ENCODE assay signal across 9 mouse cellular contexts in the genomic region with DNA sequence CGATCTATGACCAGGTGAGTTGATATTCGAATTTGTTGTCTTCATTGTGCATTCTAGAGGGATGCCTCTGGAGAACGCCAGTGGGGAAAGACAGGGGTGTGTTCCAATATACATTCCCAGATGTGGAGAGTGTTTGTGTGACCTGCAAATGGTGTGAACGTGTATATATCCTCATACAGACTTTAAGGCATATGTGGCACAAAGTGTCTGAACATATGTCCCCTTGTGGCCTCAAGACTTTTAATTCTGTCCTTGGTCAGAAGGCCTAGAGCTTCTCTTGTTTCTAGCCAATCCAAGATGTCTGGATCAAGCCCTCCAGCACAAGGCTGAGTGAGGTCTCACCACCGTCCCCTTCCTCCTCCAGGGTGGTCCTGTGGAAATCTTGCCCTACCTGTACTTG. TPM values are rescaled to one million over a fixed set of nuclear protein-coding genes. Genes with fewer than 3 reads are reported as not detected.
DNase-seq lines count a peak whose midpoint lies in the region; ATAC-seq and TF ChIP-seq lines count a peak whose summit lies in the region.
"Had no signal": no experiment of that assay in that cellular context is flagged by ENCODE, and none has a peak within 500 bp of the region (broad histone marks: within the 10 kb centered on the region; RNA-seq: fewer than 3 reads in every experiment).

No protein-coding gene starts in this region.

- no peak for TF ChIP-seq POLR2A in bone marrow, adult 2 months (IDR thresholded peaks at IDR 0.05; ENCODE audit: borderline replicate concordance, control insufficient read depth, low read depth, low read length)

- H3K4me3 ChIP-seq in kidney, embryonic 14.5 days (ENCODE audit: low read length): peak overlapping the region; percentile 62
- peak overlapping the region; percentile 78 for H3K4me3 ChIP-seq in bone marrow, adult 2 months (replicated peaks; ENCODE audit: control insufficient read depth, low read depth, low read length)
- H3K4me3 ChIP-seq in hindbrain, embryonic 12.5 days: peak overlapping the region; percentile 52
- peak overlapping the region; percentile 54 for H3K4me3 ChIP-seq in midbrain, embryonic 13.5 days (replicated peaks)

- peak overlapping the region; percentile 91 for H3K4me2 ChIP-seq in kidney, embryonic 14.5 days (replicated peaks; ENCODE audit: low read depth, low read length)
- peak overlapping the region; percentile 95 for H3K4me2 ChIP-seq in hindbrain, embryonic 12.5 days (replicated peaks)
- H3K4me2 ChIP-seq in midbrain, embryonic 13.5 days (replicated peaks): peak overlapping the region; percentile 84

- H3K36me3 ChIP-seq in kidney, embryonic 14.5 days (ENCODE audit: control insufficient read depth, insufficient read depth, low read length): no peaks in the 10 kb centered on the region
- no peaks in the 10 kb centered on the region for H3K36me3 ChIP-seq in hindbrain, embryonic 12.5 days
- no peaks in the 10 kb centered on the region for H3K36me3 ChIP-seq in midbrain, embryonic 13.5 days

- H3K27me3 ChIP-seq in kidney, embryonic 14.5 days (ENCODE audit: control insufficient read depth, insufficient read depth, low read length): no peaks in the 10 kb centered on the region; the same call in none of the 2 replicates
- peaks cover 52% of the 10 kb centered on the region for H3K27me3 ChIP-seq in hindbrain, embryonic 12.5 days
- peaks cover 51% of the 10 kb centered on the region for H3K27me3 ChIP-seq in midbrain, embryonic 13.5 days

- ATAC-seq in kidney, embryonic 14.5 days (ENCODE audit: low FRiP score, low TSS enrichment): no peak
- no peak for ATAC-seq in hindbrain, embryonic 12.5 days (ENCODE audit: low FRiP score)
- no peak for ATAC-seq in midbrain, embryonic 13.5 days

- no peak overlapping the region for H3K27ac ChIP-seq in kidney, embryonic 14.5 days (ENCODE audit: low read depth, low read length)
- peak overlapping the region; percentile 97 for H3K27ac ChIP-seq in bone marrow, adult 2 months (ENCODE audit: control insufficient read depth, insufficient read depth, low read depth, low read length, poor library complexity)
- H3K27ac ChIP-seq in hindbrain, embryonic 12.5 days: no peak overlapping the region
- H3K27ac ChIP-seq in midbrain, embryonic 13.5 days: no peak overlapping the region

- H3K9ac ChIP-seq in kidney, embryonic 14.5 days (ENCODE audit: low read depth, low read length): peak overlapping the region; percentile 72
- no peak overlapping the region for H3K9ac ChIP-seq in hindbrain, embryonic 12.5 days
- H3K9ac ChIP-seq in midbrain, embryonic 13.5 days (replicated peaks): no peak overlapping the region; the same call in 1 of the 2 replicates

- peaks cover 28% of the 10 kb centered on the region; the same call in 1 of the 2 replicates for H3K4me1 ChIP-seq in kidney, embryonic 14.5 days (ENCODE audit: control insufficient read depth, insufficient read depth, low read length)
- peaks cover 3% of the 10 kb centered on the region; the same call in 1 of the 2 replicates for H3K4me1 ChIP-seq in bone marrow, adult 2 months (ENCODE audit: control insufficient read depth, insufficient read depth, low read length)
- peaks cover 15% of the 10 kb centered on the region for H3K4me1 ChIP-seq in hindbrain, embryonic 12.5 days
- peaks cover 13% of the 10 kb centered on the region for H3K4me1 ChIP-seq in midbrain, embryonic 13.5 days (replicated peaks)

- no peaks in the 10 kb centered on the region for H3K9me3 ChIP-seq in kidney, embryonic 14.5 days (ENCODE audit: control insufficient read depth, low read length)
- H3K9me3 ChIP-seq in hindbrain, embryonic 12.5 days (replicated peaks): no peaks in the 10 kb centered on the region
- H3K9me3 ChIP-seq in midbrain, embryonic 13.5 days: no peaks in the 10 kb centered on the region

- no peak for TF ChIP-seq CTCF in bone marrow, adult 2 months (IDR thresholded peaks at IDR 0.05; ENCODE audit: control insufficient read depth, insufficient read depth, low read length)

- DNase-seq in kidney, postnatal 4 days: no peak
- no peak for DNase-seq in spleen, postnatal 14 days (ENCODE audit: low spot score in 2 of 2)
- DNase-seq in ovary, postnatal 14 days (ENCODE audit: low spot score): no peak
- no peak for DNase-seq in kidney, postnatal 10 days
- DNase-seq: gastrocnemius, postnatal 25 days had no signal

- WGBS in kidney, embryonic 14.5 days: 31% methylated on average over 5 of the region's 5 CpGs
- 2% methylated on average over 5 of the region's 5 CpGs for WGBS in bone marrow, adult 2 months
- WGBS in hindbrain, embryonic 12.5 days: 52% methylated on average over 5 of the region's 5 CpGs
- 46% methylated on average over 5 of the region's 5 CpGs for WGBS in midbrain, embryonic 13.5 days

RNA-seq across cellular contexts. Expression of a gene that starts 0.9 kb away (rescaled TPM):
- polyA plus RNA-seq in kidney, embryonic 14.5 days (2014; fragmentation: Nextera tagmentation; extraction: Ambion mirVana): 13.0 and 14.2 TPM in 2 replicates
- polyA plus RNA-seq in bone marrow, adult 2 months (2011; ENCODE audit: insufficient read depth, insufficient read length, low replicate concordance, missing spikeins): 15.1 and 23.2 TPM in 2 replicates
- 5.5 and 6.9 TPM in 2 replicates for polyA plus RNA-seq in hindbrain, embryonic 12.5 days (2016; fragmentation: Nextera tagmentation; extraction: Ambion mirVana)
- 4.3 and 4.4 TPM in 2 replicates for polyA plus RNA-seq in midbrain, embryonic 13.5 days (2015; fragmentation: Nextera tagmentation; extraction: Ambion mirVana)

RNA-seq across cellular contexts. Expression of a gene that starts 1.6 kb away (rescaled TPM):
- polyA plus RNA-seq in kidney, embryonic 14.5 days (2014; fragmentation: Nextera tagmentation; extraction: Ambion mirVana): not detected in 2 replicates
- not detected in 2 replicates for polyA plus RNA-seq in bone marrow, adult 2 months (2011; ENCODE audit: insufficient read depth, insufficient read length, low replicate concordance, missing spikeins)
- not detected in 2 replicates for polyA plus RNA-seq in hindbrain, embryonic 12.5 days (2016; fragmentation: Nextera tagmentation; extraction: Ambion mirVana)
- polyA plus RNA-seq in midbrain, embryonic 13.5 days (2015; fragmentation: Nextera tagmentation; extraction: Ambion mirVana): not detected in 2 replicates

RNA-seq across cellular contexts. Expression of a gene that starts 26.1 kb away (rescaled TPM):
- 0.69 and 1.8 TPM in 2 replicates for polyA plus RNA-seq in kidney, embryonic 14.5 days (2014; fragmentation: Nextera tagmentation; extraction: Ambion mirVana)
- 0.74 TPM in 1 of 2 replicates, not detected in the other for polyA plus RNA-seq in bone marrow, adult 2 months (2011; ENCODE audit: insufficient read depth, insufficient read length, low replicate concordance, missing spikeins)
- polyA plus RNA-seq in hindbrain, embryonic 12.5 days (2016; fragmentation: Nextera tagmentation; extraction: Ambion mirVana): 2.4 and 2.6 TPM in 2 replicates
- 0.12 and 0.15 TPM in 2 replicates for polyA plus RNA-seq in midbrain, embryonic 13.5 days (2015; fragmentation: Nextera tagmentation; extraction: Ambion mirVana)
